Mouse (Mus musculus) hindbrain, embryonic 14.5 days (tissue): ENCODE results near the gene Mcemp1. TPM values are rescaled to one million over a fixed set of nuclear protein-coding genes. Genes with fewer than 3 reads are reported as not detected.

ENCODE experiments used
- ATAC-seq: fragments of 200-750 bp; cut with Nextera tagmentation; 2 replicates; pipeline ENCODE4 v1.8.0; 2017; ENCODE audit warnings: moderate number of reproducible peaks, mild to moderate bottlenecking, moderate TSS enrichment, moderate library complexity; ENCODE audit not compliant: low FRiP score
- DNase-seq: peaks from one replicate; pipeline ENCODE4 v3.0.0-alpha.2; 2015; ENCODE audit warnings: low spot score
- H3K27ac ChIP-seq: fragments of 300-500 bp; sonication (generic); 2 replicates; pipeline ENCODE4 v1.5.1; 2014; ENCODE audit warnings: mild to moderate bottlenecking, moderate library complexity
- H3K27me3 ChIP-seq: fragments of 300-500 bp; sonication (generic); 2 replicates; pipeline ENCODE4 v1.6.1; 2014; ENCODE audit warnings: mild to moderate bottlenecking, low read length, mixed read lengths; ENCODE audit not compliant: control insufficient read depth, insufficient read depth
- H3K36me3 ChIP-seq: fragments of 300-500 bp; sonication (generic); replicated peaks from 2 replicates; pipeline ENCODE4 v1.6.1; 2014; ENCODE audit not compliant: control insufficient read depth, insufficient read depth
- H3K4me1 ChIP-seq: fragments of 300-500 bp; sonication (generic); replicated peaks from 2 replicates; pipeline ENCODE4 v1.6.1; 2014; ENCODE audit warnings: antibody characterized with exemption, low read length, mixed read lengths; ENCODE audit not compliant: control insufficient read depth, insufficient read depth
- H3K4me2 ChIP-seq: fragments of 300-500 bp; sonication (generic); replicated peaks from 2 replicates; pipeline ENCODE4 v1.6.1; 2014; ENCODE audit warnings: mild to moderate bottlenecking, moderate library complexity
- H3K4me3 ChIP-seq: fragments of 300-500 bp; sonication (generic); replicated peaks from 2 replicates; pipeline ENCODE4 v1.5.1; 2014; ENCODE audit warnings: mild to moderate bottlenecking, low read length
- H3K9ac ChIP-seq: fragments of 300-500 bp; sonication (generic); 2 replicates; pipeline ENCODE4 v1.6.1; 2014
- H3K9me3 ChIP-seq: fragments of 300-500 bp; sonication (generic); 2 replicates; pipeline ENCODE4 v1.6.1; 2016; ENCODE audit warnings: low read length; ENCODE audit not compliant: control insufficient read depth
- WGBS: fragments of 180-500 bp; shearing (Covaris S2); extraction: QIAGEN DNeasy Blood & Tissue Kit; methylation state at CpG from one replicate; pipeline ENCODE4 v1.1.7; 2014; 5-methylcytosine and 5-hydroxymethylcytosine counted together
- polyA plus RNA-seq: library from polyadenylated mRNA; unstranded; fragments of >200 nt; fragmentation: Nextera tagmentation; extraction: Ambion mirVana; gene quantifications from 2 replicates; pipeline ENCODE4 v1.2.1, GENCODE M21; 2014

Mcemp1 gene
- polyA plus RNA-seq, result 0.13 TPM in 2 replicates

GRCm38 (mm10) chr8:3665507-3665906 is at the start of gene Mcemp1:
TSS of gene Mcemp1 (plus strand) at chr8:3665754.
- Histone ChIP-seq H3K36me3 (no peaks in the 10 kb centered on the region), H3K4me3 (no peak within 1 kb of the TSS), H3K9ac (no peak within 1 kb of the TSS), H3K4me2 (no peak within 1 kb of the TSS), H3K9me3 (no peaks in the 10 kb centered on the region), H3K27ac (no peak within 1 kb of the TSS), H3K27me3 (no peaks in the 10 kb centered on the region), H3K4me1 (no peaks in the 10 kb centered on the region)
- 83% methylated on average over 6 of the region's 6 CpGs for WGBS
- DNase-seq (no peak), ATAC-seq (no peak)

GRCm38 (mm10) chr8:3621199-3621970 is 44.2 kb upstream of the Mcemp1 start, which contains the start of the genes Xab2 and Pet100:
TSS of gene Xab2 (minus strand) at chr8:3621316.
TSS of gene Pet100 (plus strand) at chr8:3621548.
- peak; percentile 97 for ATAC-seq
- H3K4me1 ChIP-seq, result peaks cover 17% of the 10 kb centered on the region
- WGBS, result under 1% methylated on average over 37 of the region's 37 CpGs
- H3K27ac ChIP-seq, result no peak within 1 kb of the TSS
- H3K27me3 ChIP-seq, result no peaks in the 10 kb centered on the region
- H3K9me3 ChIP-seq, result no peaks in the 10 kb centered on the region
- H3K9ac ChIP-seq, result peak within 1 kb of the TSS; percentile 66
- H3K4me3 ChIP-seq, result peak within 1 kb of the TSS; percentile 59
- peaks cover 19% of the 10 kb centered on the region for H3K36me3 ChIP-seq
- peak within 1 kb of the TSS; percentile 78 for H3K4me2 ChIP-seq
- peak; percentile 100 for DNase-seq

DNA sequence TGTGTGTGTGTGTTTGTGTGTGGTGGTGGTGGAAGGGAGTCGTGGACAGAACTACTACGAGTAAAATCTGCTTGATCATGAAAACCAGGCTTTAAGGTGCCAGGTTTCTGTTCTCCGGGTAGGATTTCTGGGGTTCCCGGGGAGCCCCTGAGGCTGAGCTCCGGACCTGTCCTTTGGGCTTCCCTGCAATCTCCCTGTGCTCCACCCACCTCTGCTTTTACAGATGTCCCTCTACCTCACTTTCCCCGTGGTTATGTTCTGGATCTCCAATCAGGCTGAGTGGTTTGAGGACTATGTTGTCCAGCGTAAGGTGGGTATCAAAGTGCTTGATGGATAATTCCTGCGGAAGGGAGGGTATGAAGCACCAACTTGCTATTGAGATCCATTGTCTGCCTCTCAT is 43.4 kb upstream of the Mcemp1 start:
- H3K27ac ChIP-seq, result no peak overlapping the region
- H3K9ac ChIP-seq, result peak overlapping the region; percentile 65; the same call in 1 of the 2 replicates
- H3K9me3 ChIP-seq, result no peaks in the 10 kb centered on the region
- peak overlapping the region; percentile 58 for H3K4me2 ChIP-seq
- no peaks in the 10 kb centered on the region for H3K27me3 ChIP-seq
- DNase-seq (no peak), ATAC-seq (no peak)
- H3K4me3 ChIP-seq, result peak overlapping the region; percentile 59
- 70% methylated on average over 8 of the region's 8 CpGs for WGBS
- H3K4me1 ChIP-seq, result peaks cover 17% of the 10 kb centered on the region
- peaks cover 13% of the 10 kb centered on the region for H3K36me3 ChIP-seq

- Histone ChIP-seq H3K4me1 (peaks cover 9% of the 10 kb centered on the region), H3K4me3 (no peak within 1 kb of the TSS), H3K27ac (no peak within 1 kb of the TSS), H3K9ac (no peak within 1 kb of the TSS), H3K27me3 (0 out of 2 replicates have a peak, but pooled peaks cover 10% of the 10 kb centered on the region), H3K4me2 (no peak within 1 kb of the TSS), H3K36me3 (no peaks in the 10 kb centered on the region), H3K9me3 (no peaks in the 10 kb centered on the region)
- ATAC-seq (no peak), DNase-seq (no peak)
- 86% methylated on average over 1 of the region's 1 CpGs for WGBS
Observed at GRCm38 (mm10) chr8:3625445-3625844, 40.1 kb upstream of the Mcemp1 start, which contains the start of gene Pcp2. TSS of gene Pcp2 (minus strand) at chr8:3625545.

DNA sequence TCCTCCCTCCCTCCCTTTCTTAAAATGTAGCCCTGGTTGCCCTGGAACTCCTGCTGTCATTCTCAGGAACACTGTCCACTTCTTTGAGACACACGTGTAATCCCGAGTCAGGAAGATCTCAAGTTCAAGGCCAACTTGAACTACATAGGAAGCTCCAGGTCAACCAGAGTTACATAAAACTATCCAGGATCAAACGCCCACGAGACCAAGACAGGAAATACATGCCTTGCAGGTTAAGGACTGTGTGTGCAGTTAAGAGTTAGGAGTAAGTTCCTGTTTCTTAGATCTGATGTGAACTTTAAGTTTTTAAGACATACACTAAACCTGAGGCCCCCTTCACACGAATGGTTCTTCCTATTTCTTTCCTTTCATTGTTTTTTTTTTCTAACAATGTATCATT is 38.6 kb upstream of the Mcemp1 start:
- ATAC-seq (no peak), DNase-seq (no peak)
- 62% methylated on average over 5 of the region's 5 CpGs for WGBS
- no peaks in the 10 kb centered on the region for H3K36me3 ChIP-seq
- H3K9me3 ChIP-seq, result no peaks in the 10 kb centered on the region
- H3K27ac ChIP-seq, result no peak overlapping the region
- H3K4me1 ChIP-seq, result peaks cover 11% of the 10 kb centered on the region
- no peak overlapping the region for H3K4me2 ChIP-seq
- H3K4me3 ChIP-seq, result no peak overlapping the region
- 0 out of 2 replicates have a peak, but pooled peaks cover 10% of the 10 kb centered on the region for H3K27me3 ChIP-seq
- no peak overlapping the region for H3K9ac ChIP-seq

- Histone ChIP-seq H3K27ac (no peak overlapping the region), H3K9me3 (no peaks in the 10 kb centered on the region), H3K4me1 (peaks cover 5% of the 10 kb centered on the region; the same call in 1 of the 2 replicates), H3K4me2 (no peak overlapping the region), H3K9ac (no peak overlapping the region), H3K36me3 (no peaks in the 10 kb centered on the region), H3K4me3 (no peak overlapping the region), H3K27me3 (0 out of 2 replicates have a peak, but pooled peaks cover 10% of the 10 kb centered on the region)
- DNase-seq, result no peak
- ATAC-seq, result no peak
- 31% methylated on average over 5 of the region's 5 CpGs for WGBS
Observed at GRCm38 (mm10) chr8:3628014-3628413, 37.5 kb upstream of the Mcemp1 start.

DNA sequence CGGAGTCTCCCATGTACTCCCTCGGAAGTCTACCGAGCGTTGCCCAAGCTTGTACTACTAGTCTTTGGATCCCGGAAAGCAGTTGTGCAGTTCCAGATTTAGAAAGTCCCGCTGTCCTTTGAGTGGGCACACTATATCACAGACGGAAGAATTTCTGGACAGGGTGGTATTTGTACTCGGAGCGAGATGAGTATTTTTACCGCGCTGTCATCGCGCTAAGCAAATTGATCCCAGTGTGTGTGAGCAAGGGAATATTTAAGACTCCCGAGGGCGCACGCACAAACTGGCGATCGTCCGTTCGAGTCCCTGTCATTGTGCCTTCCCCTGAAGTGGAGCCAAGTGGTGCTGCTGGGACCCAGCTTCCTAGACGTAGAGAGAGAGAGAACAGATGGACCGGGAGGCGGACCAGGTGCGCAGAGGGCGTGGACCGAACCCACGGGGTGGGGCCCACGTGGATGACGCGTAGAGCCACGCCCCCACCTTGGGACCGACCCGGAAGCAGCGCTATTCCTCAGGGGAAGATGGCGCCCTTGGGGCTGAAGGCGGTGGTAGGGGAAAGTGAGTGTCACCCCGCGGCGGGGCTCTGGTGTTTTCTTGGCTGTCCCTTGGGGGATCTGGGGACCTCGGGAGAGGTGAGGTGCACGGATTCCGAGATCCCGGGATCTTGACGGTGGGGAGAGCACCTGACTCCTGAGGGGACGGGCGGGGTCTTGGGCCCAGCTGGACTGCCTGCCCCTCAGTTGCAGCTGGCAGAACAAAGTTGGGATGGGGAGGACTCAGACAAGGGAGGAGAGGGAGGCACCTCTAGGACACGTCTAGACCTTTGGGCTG is 34.7 kb upstream of the Mcemp1 start, which contains the start of gene Stxbp2:
Stxbp2 (plus strand) TSS at position 309 of the 831 bp plus-strand sequence.
- 6% methylated on average over 45 of the region's 47 CpGs for WGBS
- ATAC-seq, result peak; percentile 82
- no peaks in the 10 kb centered on the region for H3K9me3 ChIP-seq

DNA sequence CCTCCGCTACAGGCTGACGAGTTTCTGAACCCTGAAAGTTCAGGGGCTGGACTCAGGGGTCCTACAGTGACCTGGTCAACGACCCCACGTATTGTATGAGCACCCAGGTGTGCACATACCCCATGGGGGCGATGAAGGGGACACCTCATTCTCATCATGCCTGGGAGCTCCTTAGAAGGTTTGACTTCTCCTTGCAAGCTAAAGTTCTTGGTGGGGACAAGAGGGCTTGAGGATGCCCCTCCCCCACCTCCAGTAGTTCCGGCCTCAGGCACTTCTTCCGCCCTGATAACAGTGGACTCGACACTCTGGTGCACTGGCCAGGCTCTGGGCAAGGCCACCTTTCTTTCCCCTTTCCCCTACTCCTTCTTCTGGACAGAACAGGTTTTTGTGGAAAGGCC is 34.1 kb upstream of the Mcemp1 start:
- peak overlapping the region; percentile 35 for H3K4me3 ChIP-seq

More for the DNA sequence above, 34.7 kb upstream of the Mcemp1 start, which contains the start of gene Stxbp2:
- Histone ChIP-seq H3K4me3 (peak within 1 kb of the TSS; percentile 35), H3K27me3 (0 out of 2 replicates have a peak, but pooled peaks cover 10% of the 10 kb centered on the region), H3K36me3 (no peaks in the 10 kb centered on the region), H3K27ac (no peak within 1 kb of the TSS), H3K4me1 (peaks cover 5% of the 10 kb centered on the region; the same call in 1 of the 2 replicates), H3K4me2 (peak within 1 kb of the TSS; percentile 54), H3K9ac (peak within 1 kb of the TSS; percentile 35)
- peak; percentile 52 for DNase-seq

GRCm38 (mm10) chr8:3645804-3646203 is 19.8 kb upstream of the Mcemp1 start:
- 26% methylated on average over 5 of the region's 5 CpGs for WGBS
- no peak overlapping the region for H3K9ac ChIP-seq
- H3K4me1 ChIP-seq, result no peaks in the 10 kb centered on the region
- H3K4me2 ChIP-seq, result no peak overlapping the region
- DNase-seq, result no peak
- ATAC-seq, result no peak
- no peaks in the 10 kb centered on the region for H3K27me3 ChIP-seq
- no peak overlapping the region for H3K4me3 ChIP-seq
- H3K27ac ChIP-seq, result no peak overlapping the region
- no peaks in the 10 kb centered on the region for H3K9me3 ChIP-seq
- no peaks in the 10 kb centered on the region for H3K36me3 ChIP-seq

More for the DNA sequence above, 34.1 kb upstream of the Mcemp1 start:
- Histone ChIP-seq H3K27ac (no peak overlapping the region), H3K36me3 (no peaks in the 10 kb centered on the region), H3K9ac (peak overlapping the region; percentile 35; the same call in 1 of the 2 replicates), H3K9me3 (no peaks in the 10 kb centered on the region), H3K4me2 (peak overlapping the region; percentile 54), H3K4me1 (peaks cover 5% of the 10 kb centered on the region; the same call in 1 of the 2 replicates), H3K27me3 (0 out of 2 replicates have a peak, but pooled peaks cover 10% of the 10 kb centered on the region)
- no peak for DNase-seq
- 26% methylated on average over 8 of the region's 8 CpGs for WGBS
- no peak for ATAC-seq
